Mouse (Mus musculus) cerebellum, adult 2 months (tissue): ENCODE results near the gene Cdk12.

Experiments
- CTCF ChIP-seq: fragments of 200-500 bp; IDR thresholded peaks from 2 replicates; pipeline ENCODE4 v1.5.1; 2011; ENCODE audit warnings: low read depth, mild to moderate bottlenecking, control low read depth, low read length, moderate library complexity, borderline replicate concordance; ENCODE audit not compliant: insufficient read depth
- POLR2A ChIP-seq: fragments of 200-500 bp; IDR thresholded peaks from 2 replicates; pipeline ENCODE4 v1.6.1; 2011; ENCODE audit warnings: low read length, control low read depth, borderline replicate concordance; ENCODE audit not compliant: insufficient read depth

GRCm38 (mm10) chr11:98226349-98226748, 23.5 kb downstream of the Cdk12 start:
- TF ChIP-seq CTCF (no peak), POLR2A (no peak)
